Mouse (Mus musculus) heart, adult 18-20 months (tissue): ENCODE results near the gene Ddx5. TPM values are rescaled to one million over a fixed set of nuclear protein-coding genes. Genes with fewer than 3 reads are reported as not detected.
"Not testable (repeated sequence)": the region's sequence is repeated elsewhere in the genome, so short reads cannot be mapped to it uniquely, and the experiment has no call there.

Experiments used
- DNase-seq, 2 experiments: peaks; one replicate each; pipeline ENCODE4 v3.0.0; 2021 to 2022; ENCODE audit warnings: mixed read lengths in 1 of 2
- total RNA-seq, 2 experiments: library from RNA; stranded (reverse); gene quantifications; 2 replicates each; pipeline ENCODE4 v1.2.3; 2021

The Ddx5 gene
- total RNA-seq, 2 experiments from 2014 or later: 291 to 328 TPM

GRCm38 (mm10) chr11:106789649-106790048, 664 bp upstream of the Ddx5 start:
- DNase-seq: no peak

- DNase-seq: peak; percentile 98 to 99
Measured at GRCm38 (mm10) chr11:106788026-106788774, 785 bp downstream of the Ddx5 start.

- peak; percentile 93 to 95 for DNase-seq
Measured at GRCm38 (mm10) chr11:106787131-106788025, 1.6 kb downstream of the Ddx5 start.

- no peak for DNase-seq
Measured at GRCm38 (mm10) chr11:106785043-106785442, 3.9 kb downstream of the Ddx5 start.

GRCm38 (mm10) chr11:106784476-106784875, 4.5 kb downstream of the Ddx5 start:
- DNase-seq: no peak

- DNase-seq: no peak
Measured at GRCm38 (mm10) chr11:106782841-106783764, 5.9 kb downstream of the Ddx5 start.

- not testable (repeated sequence) for DNase-seq
Measured at GRCm38 (mm10) chr11:106782271-106782670, 6.7 kb downstream of the Ddx5 start.

- DNase-seq: no peak
Measured at GRCm38 (mm10) chr11:106780590-106781220, 8.3 kb downstream of the Ddx5 start.

- DNase-seq: peak in 1 of 2 experiments; percentile 33
Measured at GRCm38 (mm10) chr11:106780089-106780425, 8.9 kb downstream of the Ddx5 start.

GRCm38 (mm10) chr11:106779388-106780088, 9.4 kb downstream of the Ddx5 start, which contains the start of gene Polg2:
Polg2 (minus strand) TSS chr11:106779537.
- DNase-seq: peak; percentile 93 to 95

GRCm38 (mm10) chr11:106778589-106779387, 10.2 kb downstream of the Ddx5 start:
- no peak for DNase-seq

- no peak for DNase-seq
Measured at GRCm38 (mm10) chr11:106778132-106778531, 10.9 kb downstream of the Ddx5 start.

- no peak for DNase-seq
Measured at GRCm38 (mm10) chr11:106777395-106777794, 11.6 kb downstream of the Ddx5 start.

- no peak for DNase-seq
Measured at GRCm38 (mm10) chr11:106776960-106777359, 12.0 kb downstream of the Ddx5 start.

GRCm38 (mm10) chr11:106773061-106773460, 15.9 kb downstream of the Ddx5 start:
- no peak for DNase-seq

GRCm38 (mm10) chr11:106770195-106770974, 18.6 kb downstream of the Ddx5 start:
- no peak for DNase-seq

- no peak for DNase-seq
Measured at GRCm38 (mm10) chr11:106767516-106767915, 21.5 kb downstream of the Ddx5 start.

- DNase-seq: no peak
Measured at GRCm38 (mm10) chr11:106766611-106767162, 22.3 kb downstream of the Ddx5 start.

GRCm38 (mm10) chr11:106762800-106763185, 26.2 kb downstream of the Ddx5 start:
- no peak for DNase-seq
